Mouse (Mus musculus): ENCODE results near the gene Fxyd4. TPM values are rescaled to one million over a fixed set of nuclear protein-coding genes. Genes with fewer than 3 reads are reported as not detected.

Fxyd4 gene
- polyA plus RNA-seq, 1 experiment from 2014 or later, result 0.75 TPM

- Histone ChIP-seq H3K4me2 (ENCODE audit: low read length) (peak overlapping the region; percentile 98), H3K4me3 (ENCODE audit: low read depth, low read length) (peak overlapping the region; percentile 89), H3K27ac (ENCODE audit: low read depth, low read length) (no peak overlapping the region), H3K36me3 (ENCODE audit: control insufficient read depth, insufficient read depth, low read length) (no peaks in the 10 kb centered on the region), H3K27me3 (replicated peaks; ENCODE audit: control insufficient read depth, insufficient read depth, low read length) (no peaks in the 10 kb centered on the region), H3K9me3 (replicated peaks; ENCODE audit: control insufficient read depth, low read length) (no peaks in the 10 kb centered on the region), H3K9ac (ENCODE audit: low read length) (peak overlapping the region; percentile 82), H3K4me1 (ENCODE audit: control insufficient read depth, insufficient read depth, low read length) (peaks cover 13% of the 10 kb centered on the region)
- no peak for DNase-seq (ENCODE audit: low spot score)
- WGBS, result under 1% methylated on average over 14 of the region's 14 CpGs
- ATAC-seq, result no peak
Observed at GRCm38 (mm10) chr6:117908424-117908900, 29.0 kb downstream of the Fxyd4 start.

GRCm38 (mm10) chr6:117907979-117908355 lies 29.5 kb downstream of the Fxyd4 start:
- 0% methylated on average over 26 of the region's 26 CpGs for WGBS
- ATAC-seq (no peak), DNase-seq (ENCODE audit: low spot score) (no peak)
- Histone ChIP-seq H3K27ac (ENCODE audit: low read depth, low read length) (peak overlapping the region; percentile 88; the same call in 1 of the 2 replicates), H3K9ac (ENCODE audit: low read length) (peak overlapping the region; percentile 82), H3K4me1 (ENCODE audit: control insufficient read depth, insufficient read depth, low read length) (peaks cover 13% of the 10 kb centered on the region), H3K4me3 (ENCODE audit: low read depth, low read length) (peak overlapping the region; percentile 89), H3K4me2 (ENCODE audit: low read length) (peak overlapping the region; percentile 98), H3K36me3 (ENCODE audit: control insufficient read depth, insufficient read depth, low read length) (no peaks in the 10 kb centered on the region), H3K9me3 (replicated peaks; ENCODE audit: control insufficient read depth, low read length) (no peaks in the 10 kb centered on the region), H3K27me3 (replicated peaks; ENCODE audit: control insufficient read depth, insufficient read depth, low read length) (no peaks in the 10 kb centered on the region)

DNA sequence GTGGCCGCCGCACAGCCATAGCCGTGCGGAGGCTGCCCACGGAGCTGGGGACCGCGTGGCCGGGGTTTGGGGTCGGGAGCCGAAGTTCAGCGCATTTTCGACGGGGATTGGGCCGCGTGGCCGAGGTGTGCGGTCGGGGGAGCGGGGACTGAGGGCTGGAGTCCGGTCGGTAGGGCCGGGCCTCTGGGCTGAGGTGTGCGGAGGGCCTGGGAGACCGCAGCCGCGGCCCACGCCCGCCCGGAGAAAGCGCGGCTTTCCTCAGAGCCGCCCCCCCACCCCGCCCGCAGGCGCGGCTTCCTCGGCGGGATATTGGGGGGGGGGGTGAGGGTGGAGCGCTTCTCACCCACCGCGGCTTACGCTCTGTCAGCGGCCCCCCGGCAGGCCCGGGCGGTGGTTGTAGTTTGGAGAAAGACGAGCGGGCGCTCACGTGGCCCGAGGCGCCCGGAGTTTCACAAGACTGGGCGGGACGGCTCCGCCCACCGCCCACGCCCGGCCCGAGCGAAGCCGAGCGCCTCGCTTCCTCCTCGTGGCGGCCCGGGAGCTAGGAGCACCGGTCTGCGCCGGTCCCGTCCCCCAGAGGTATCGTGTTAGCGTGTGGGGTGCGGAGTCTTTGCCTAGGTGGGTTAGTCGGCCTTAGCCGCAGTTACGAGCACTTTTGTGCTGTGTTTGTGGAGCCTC lies 30.1 kb downstream of the Fxyd4 start:
- peaks cover 13% of the 10 kb centered on the region for H3K4me1 ChIP-seq (ENCODE audit: control insufficient read depth, insufficient read depth, low read length)
- peak overlapping the region; percentile 89 for H3K4me3 ChIP-seq (ENCODE audit: low read depth, low read length)
- no peaks in the 10 kb centered on the region for H3K9me3 ChIP-seq (replicated peaks; ENCODE audit: control insufficient read depth, low read length)
- no peaks in the 10 kb centered on the region for H3K36me3 ChIP-seq (ENCODE audit: control insufficient read depth, insufficient read depth, low read length)
- no peaks in the 10 kb centered on the region for H3K27me3 ChIP-seq (replicated peaks; ENCODE audit: control insufficient read depth, insufficient read depth, low read length)
- ATAC-seq (peak; percentile 52), DNase-seq (ENCODE audit: low spot score) (peak; percentile 83)
- H3K9ac ChIP-seq (ENCODE audit: low read length), result peak overlapping the region; percentile 82
- WGBS, result under 1% methylated on average over 67 of the region's 77 CpGs
- H3K4me2 ChIP-seq (ENCODE audit: low read length), result peak overlapping the region; percentile 98
- peak overlapping the region; percentile 88 for H3K27ac ChIP-seq (ENCODE audit: low read depth, low read length)

GRCm38 (mm10) chr6:117906590-117907271 lies 30.8 kb downstream of the Fxyd4 start:
- peak overlapping the region; percentile 89 for H3K4me3 ChIP-seq (ENCODE audit: low read depth, low read length)
- H3K36me3 ChIP-seq (ENCODE audit: control insufficient read depth, insufficient read depth, low read length), result no peaks in the 10 kb centered on the region
- ATAC-seq (peak; percentile 99), DNase-seq (ENCODE audit: low spot score) (peak; percentile 99)
- H3K9me3 ChIP-seq (replicated peaks; ENCODE audit: control insufficient read depth, low read length), result no peaks in the 10 kb centered on the region
- H3K27me3 ChIP-seq (replicated peaks; ENCODE audit: control insufficient read depth, insufficient read depth, low read length), result no peaks in the 10 kb centered on the region
- H3K4me2 ChIP-seq (ENCODE audit: low read length), result peak overlapping the region; percentile 98
- WGBS, result under 1% methylated on average over 59 of the region's 68 CpGs
- peak overlapping the region; percentile 82 for H3K9ac ChIP-seq (ENCODE audit: low read length)
- H3K4me1 ChIP-seq (ENCODE audit: control insufficient read depth, insufficient read depth, low read length), result peaks cover 13% of the 10 kb centered on the region
- H3K27ac ChIP-seq (ENCODE audit: low read depth, low read length), result peak overlapping the region; percentile 88

- H3K27me3 ChIP-seq (replicated peaks; ENCODE audit: control insufficient read depth, insufficient read depth, low read length), result no peaks in the 10 kb centered on the region
- H3K27ac ChIP-seq (ENCODE audit: low read depth, low read length), result peak overlapping the region; percentile 59
- H3K4me2 ChIP-seq (ENCODE audit: low read length), result peak overlapping the region; percentile 60
- H3K36me3 ChIP-seq (ENCODE audit: control insufficient read depth, insufficient read depth, low read length), result no peaks in the 10 kb centered on the region
- WGBS, result under 1% methylated on average over 25 of the region's 25 CpGs
- peak overlapping the region; percentile 89 for H3K4me3 ChIP-seq (ENCODE audit: low read depth, low read length)
- peak overlapping the region; percentile 69 for H3K9ac ChIP-seq (ENCODE audit: low read length)
- peak; percentile 30 for ATAC-seq
- H3K9me3 ChIP-seq (replicated peaks; ENCODE audit: control insufficient read depth, low read length), result no peaks in the 10 kb centered on the region
- DNase-seq (ENCODE audit: low spot score), result no peak
- H3K4me1 ChIP-seq (ENCODE audit: control insufficient read depth, insufficient read depth, low read length), result peaks cover 13% of the 10 kb centered on the region
Observed at GRCm38 (mm10) chr6:117906015-117906531, 31.4 kb downstream of the Fxyd4 start.

- H3K9me3 ChIP-seq (replicated peaks; ENCODE audit: control insufficient read depth, low read length), result no peaks in the 10 kb centered on the region
- 34% methylated on average over 4 of the region's 4 CpGs for WGBS
Observed at GRCm38 (mm10) chr6:117905260-117905930, 32.1 kb downstream of the Fxyd4 start.

GRCm38 (mm10) chr6:117903836-117904235 lies 33.7 kb downstream of the Fxyd4 start:
- WGBS, result 79% methylated on average over 3 of the region's 3 CpGs
- H3K27me3 ChIP-seq (replicated peaks; ENCODE audit: control insufficient read depth, insufficient read depth, low read length), result no peaks in the 10 kb centered on the region
- DNase-seq (ENCODE audit: low spot score) (no peak), ATAC-seq (no peak)
- peaks cover 11% of the 10 kb centered on the region for H3K4me1 ChIP-seq (ENCODE audit: control insufficient read depth, insufficient read depth, low read length)
- no peaks in the 10 kb centered on the region for H3K36me3 ChIP-seq (ENCODE audit: control insufficient read depth, insufficient read depth, low read length)
- no peak overlapping the region for H3K4me3 ChIP-seq (ENCODE audit: low read depth, low read length)
- no peak overlapping the region for H3K27ac ChIP-seq (ENCODE audit: low read depth, low read length)
- no peak overlapping the region for H3K9ac ChIP-seq (ENCODE audit: low read length)
- no peaks in the 10 kb centered on the region for H3K9me3 ChIP-seq (replicated peaks; ENCODE audit: control insufficient read depth, low read length)
- H3K4me2 ChIP-seq (ENCODE audit: low read length), result no peak overlapping the region

More at GRCm38 (mm10) chr6:117905260-117905930, 32.1 kb downstream of the Fxyd4 start:
- peak overlapping the region; percentile 69; the same call in 1 of the 2 replicates for H3K9ac ChIP-seq (ENCODE audit: low read length)
- DNase-seq (ENCODE audit: low spot score), result no peak
- H3K27ac ChIP-seq (ENCODE audit: low read depth, low read length), result no peak overlapping the region
- H3K4me3 ChIP-seq (ENCODE audit: low read depth, low read length), result peak overlapping the region; percentile 89
- H3K36me3 ChIP-seq (ENCODE audit: control insufficient read depth, insufficient read depth, low read length), result no peaks in the 10 kb centered on the region
- H3K27me3 ChIP-seq (replicated peaks; ENCODE audit: control insufficient read depth, insufficient read depth, low read length), result no peaks in the 10 kb centered on the region
- peak overlapping the region; percentile 60 for H3K4me2 ChIP-seq (ENCODE audit: low read length)
- no peak for ATAC-seq
- peaks cover 13% of the 10 kb centered on the region for H3K4me1 ChIP-seq (ENCODE audit: control insufficient read depth, insufficient read depth, low read length)

- Histone ChIP-seq H3K9me3 (replicated peaks; ENCODE audit: control insufficient read depth, low read length) (no peaks in the 10 kb centered on the region), H3K27ac (ENCODE audit: low read depth, low read length) (no peak overlapping the region), H3K4me2 (ENCODE audit: low read length) (no peak overlapping the region), H3K27me3 (replicated peaks; ENCODE audit: control insufficient read depth, insufficient read depth, low read length) (no peaks in the 10 kb centered on the region), H3K36me3 (ENCODE audit: control insufficient read depth, insufficient read depth, low read length) (no peaks in the 10 kb centered on the region), H3K4me3 (ENCODE audit: low read depth, low read length) (no peak overlapping the region), H3K4me1 (ENCODE audit: control insufficient read depth, insufficient read depth, low read length) (peaks cover 5% of the 10 kb centered on the region; the same call in 1 of the 2 replicates), H3K9ac (ENCODE audit: low read length) (no peak overlapping the region)
- DNase-seq (ENCODE audit: low spot score) (no peak), ATAC-seq (no peak)
- 81% methylated on average over 4 of the region's 4 CpGs for WGBS
Observed at GRCm38 (mm10) chr6:117902556-117902955, 34.9 kb downstream of the Fxyd4 start.
